ENCODE assay signal across 12 mouse cellular contexts in genomic region chr8:78419272-78419671, GRCm38 (mm10). TPM values are rescaled to one million over a fixed set of nuclear protein-coding genes. Genes with fewer than 3 reads are reported as not detected.
DNase-seq lines count a peak whose midpoint lies in the region; ATAC-seq and TF ChIP-seq lines count a peak whose summit lies in the region.
"Had no signal": no experiment of that assay in that cellular context is flagged by ENCODE, and none has a peak within 500 bp of the region (broad histone marks: within the 10 kb centered on the region; RNA-seq: fewer than 3 reads in every experiment).

No protein-coding gene starts in this region.

- 31% methylated on average over 4 of the region's 4 CpGs for WGBS in kidney, embryonic 14.5 days
- WGBS in embryonic facial prominence, embryonic 10.5 days, result 23% methylated on average over 4 of the region's 4 CpGs
- 13% methylated on average over 4 of the region's 4 CpGs for WGBS in forebrain, postnatal 0 days
- WGBS in midbrain, embryonic 12.5 days, result 15% methylated on average over 4 of the region's 4 CpGs
- 33% methylated on average over 4 of the region's 4 CpGs for WGBS in intestine, embryonic 15.5 days

- H3K4me1 ChIP-seq in kidney, embryonic 14.5 days (ENCODE audit: control insufficient read depth, insufficient read depth, low read length), result peaks cover 9% of the 10 kb centered on the region; the same call in 1 of the 2 replicates
- H3K4me1 ChIP-seq in embryonic facial prominence, embryonic 10.5 days, result peaks cover 14% of the 10 kb centered on the region
- H3K4me1 ChIP-seq in forebrain, postnatal 0 days (ENCODE audit: insufficient read depth), result no peaks in the 10 kb centered on the region; the same call in 1 of the 2 replicates
- H3K4me1 ChIP-seq in midbrain, embryonic 12.5 days, result peaks cover 15% of the 10 kb centered on the region
- peaks cover 9% of the 10 kb centered on the region for H3K4me1 ChIP-seq in intestine, embryonic 15.5 days (replicated peaks)

- no peak for ATAC-seq in kidney, embryonic 14.5 days (ENCODE audit: low FRiP score, low TSS enrichment)
- ATAC-seq in forebrain, postnatal 0 days, result peak; percentile 56; the same call in 1 of the 2 replicates
- ATAC-seq in midbrain, embryonic 12.5 days (ENCODE audit: low FRiP score, low read depth), result no peak
- no peak for ATAC-seq in intestine, embryonic 15.5 days

- no peaks in the 10 kb centered on the region for H3K9me3 ChIP-seq in kidney, embryonic 14.5 days (ENCODE audit: control insufficient read depth, low read length)
- H3K9me3 ChIP-seq in embryonic facial prominence, embryonic 10.5 days, result no peaks in the 10 kb centered on the region
- H3K9me3 ChIP-seq in forebrain, postnatal 0 days (ENCODE audit: low read length), result no peaks in the 10 kb centered on the region
- H3K9me3 ChIP-seq in midbrain, embryonic 12.5 days, result no peaks in the 10 kb centered on the region
- no peaks in the 10 kb centered on the region for H3K9me3 ChIP-seq in intestine, embryonic 15.5 days
- H3K9me3 ChIP-seq: limb, embryonic 15.5 days had no signal

- H3K27me3 ChIP-seq in kidney, embryonic 14.5 days (ENCODE audit: control insufficient read depth, insufficient read depth, low read length), result peaks cover 42% of the 10 kb centered on the region
- H3K27me3 ChIP-seq in embryonic facial prominence, embryonic 10.5 days (replicated peaks; ENCODE audit: low read depth, poor library complexity, severe bottlenecking), result peaks cover 65% of the 10 kb centered on the region
- peaks cover 49% of the 10 kb centered on the region for H3K27me3 ChIP-seq in forebrain, postnatal 0 days (ENCODE audit: insufficient read depth, low read length)
- peaks cover 49% of the 10 kb centered on the region for H3K27me3 ChIP-seq in midbrain, embryonic 12.5 days
- H3K27me3 ChIP-seq in intestine, embryonic 15.5 days (replicated peaks), result peaks cover 33% of the 10 kb centered on the region

- no peak for DNase-seq in kidney, adult 8-10 months
- DNase-seq in embryonic facial prominence, embryonic 10.5 days (ENCODE audit: low spot score), result no peak
- DNase-seq in forebrain, postnatal 0 days, result no peak
- DNase-seq in urinary bladder, postnatal 36 days (ENCODE audit: low spot score in 2 of 2), result no peak
- DNase-seq: cerebellum, postnatal 25 days; lung, postnatal 14 days; right cerebral cortex, postnatal 25 days had no signal

- no peak overlapping the region for H3K9ac ChIP-seq in kidney, embryonic 14.5 days (ENCODE audit: low read depth, low read length)
- H3K9ac ChIP-seq in forebrain, postnatal 0 days, result no peak overlapping the region
- H3K9ac ChIP-seq in midbrain, embryonic 12.5 days (replicated peaks), result no peak overlapping the region
- H3K9ac ChIP-seq in intestine, embryonic 15.5 days, result no peak overlapping the region
- H3K9ac ChIP-seq: limb, embryonic 15.5 days had no signal

- H3K4me3 ChIP-seq in kidney, embryonic 14.5 days (ENCODE audit: low read length), result no peak overlapping the region
- H3K4me3 ChIP-seq in embryonic facial prominence, embryonic 10.5 days, result peak overlapping the region; percentile 55
- H3K4me3 ChIP-seq in forebrain, postnatal 0 days (ENCODE audit: low read depth, low read length), result no peak overlapping the region
- no peak overlapping the region for H3K4me3 ChIP-seq in midbrain, embryonic 12.5 days
- no peak overlapping the region for H3K4me3 ChIP-seq in intestine, embryonic 15.5 days (replicated peaks)

- no peak overlapping the region for H3K27ac ChIP-seq in kidney, embryonic 14.5 days (ENCODE audit: low read depth, low read length)
- no peak overlapping the region for H3K27ac ChIP-seq in embryonic facial prominence, embryonic 10.5 days (replicated peaks)
- no peak overlapping the region for H3K27ac ChIP-seq in forebrain, postnatal 0 days (ENCODE audit: low read depth, low read length)
- H3K27ac ChIP-seq in midbrain, embryonic 12.5 days (replicated peaks), result no peak overlapping the region
- no peak overlapping the region for H3K27ac ChIP-seq in intestine, embryonic 15.5 days
- H3K27ac ChIP-seq: limb, embryonic 15.5 days had no signal

- no peaks in the 10 kb centered on the region for H3K36me3 ChIP-seq in kidney, embryonic 14.5 days (ENCODE audit: control insufficient read depth, insufficient read depth, low read length)
- H3K36me3 ChIP-seq in embryonic facial prominence, embryonic 10.5 days (replicated peaks), result no peaks in the 10 kb centered on the region
- H3K36me3 ChIP-seq in forebrain, postnatal 0 days (ENCODE audit: insufficient read depth), result no peaks in the 10 kb centered on the region
- no peaks in the 10 kb centered on the region for H3K36me3 ChIP-seq in midbrain, embryonic 12.5 days
- H3K36me3 ChIP-seq in intestine, embryonic 15.5 days, result no peaks in the 10 kb centered on the region
- H3K36me3 ChIP-seq: limb, embryonic 15.5 days had no signal

- TF ChIP-seq CTCF in forebrain, postnatal 0 days (IDR thresholded peaks at IDR 0.05; ENCODE audit: low read depth), result peak; percentile 21; the same call in 1 of the 2 replicates

- H3K4me2 ChIP-seq in kidney, embryonic 14.5 days (replicated peaks; ENCODE audit: low read depth, low read length), result peak overlapping the region; percentile 52
- no peak overlapping the region for H3K4me2 ChIP-seq in forebrain, postnatal 0 days (ENCODE audit: low read depth)
- peak overlapping the region; percentile 86 for H3K4me2 ChIP-seq in midbrain, embryonic 12.5 days (replicated peaks)
- no peak overlapping the region for H3K4me2 ChIP-seq in intestine, embryonic 15.5 days (replicated peaks)

RNA-seq across cellular contexts. Expression of gene Pou4f2, which starts 17.2 kb away (rescaled TPM):
- polyA plus RNA-seq in kidney, embryonic 14.5 days (2014; fragmentation: Nextera tagmentation; extraction: Ambion mirVana), result not detected in 2 replicates
- 0.15 and 0.16 TPM in 2 replicates for polyA plus RNA-seq in embryonic facial prominence, embryonic 10.5 days (2016; fragmentation: Nextera tagmentation; extraction: Ambion mirVana)
- not detected in 2 replicates for total RNA-seq in forebrain, postnatal 0 days (2014; rRNA removed)
- not detected in 2 replicates for polyA plus RNA-seq in forebrain, postnatal 0 days (2015; fragmentation: Nextera tagmentation; extraction: Ambion mirVana)
- 3.8 and 4.0 TPM in 2 replicates for polyA plus RNA-seq in midbrain, embryonic 12.5 days (2016; fragmentation: Nextera tagmentation; extraction: Ambion mirVana)
- polyA plus RNA-seq in intestine, embryonic 15.5 days (2015; fragmentation: Nextera tagmentation; extraction: Ambion mirVana), result not detected in 2 replicates
- polyA plus RNA-seq: large intestine, adult 2 months; limb, embryonic 15.5 days had no signal

Comparison
In these comparisons a context has a peak if more than half of its experiments do, and no peak if none do; other contexts are left out.
1. H3K4me2 ChIP-seq: peak in kidney, embryonic 14.5 days (single experiment) and midbrain, embryonic 12.5 days (single experiment); none in forebrain, postnatal 0 days (single experiment) and intestine, embryonic 15.5 days (single experiment).